Mouse (Mus musculus): ENCODE data around the gene Cntn1. TPM values are rescaled to one million over a fixed set of nuclear protein-coding genes. Genes with fewer than 3 reads are reported as not detected.

The Cntn1 gene
- polyA plus RNA-seq, 1 experiment: not detected

- peaks cover 2% of the 10 kb centered on the region for H3K27me3 ChIP-seq (ENCODE audit: control insufficient read depth, insufficient read depth, insufficient read length)
- H3K4me3 ChIP-seq (ENCODE audit: insufficient read depth, poor library complexity, severe bottlenecking): no peak overlapping the region
- H3ac ChIP-seq (ENCODE audit: control insufficient read depth, insufficient read length, low read depth): no peak overlapping the region
- no peaks in the 10 kb centered on the region for H3K79me2 ChIP-seq (ENCODE audit: control insufficient read depth, insufficient read depth)
- no peaks in the 10 kb centered on the region for H3K79me3 ChIP-seq (ENCODE audit: low read depth)
- TF ChIP-seq FOSL1 (IDR thresholded peaks at IDR 0.05; ENCODE audit: insufficient read depth, low read length, poor library complexity, severe bottlenecking): no peak
- no peak for TF ChIP-seq USF1 (IDR thresholded peaks at IDR 0.05; ENCODE audit: low read depth)
- TF ChIP-seq MYOD1 (IDR thresholded peaks at IDR 0.05; ENCODE audit: control insufficient read depth, insufficient read length, low read depth): no peak
- no peak for TF ChIP-seq MYOG (IDR thresholded peaks at IDR 0.05; ENCODE audit: control insufficient read depth, extremely low read depth, insufficient read length)
- no peak for TF ChIP-seq CEBPB (IDR thresholded peaks at IDR 0.05; ENCODE audit: low read depth)
- no peak for TF ChIP-seq CTCF (IDR thresholded peaks at IDR 0.05; ENCODE audit: control insufficient read depth, insufficient read depth, insufficient read length)
- TF ChIP-seq MAX (IDR thresholded peaks at IDR 0.05): no peak
- no peaks in the 10 kb centered on the region for H3K36me3 ChIP-seq (ENCODE audit: control insufficient read depth, insufficient read depth)
Observed at GRCm38 (mm10) chr15:92046042-92046441, 4.9 kb upstream of the Cntn1 start.

GRCm38 (mm10) chr15:92048031-92048430, 2.9 kb upstream of the Cntn1 start:
- no peaks in the 10 kb centered on the region for H3K36me3 ChIP-seq (ENCODE audit: control insufficient read depth, insufficient read depth)
- H3ac ChIP-seq (ENCODE audit: control insufficient read depth, insufficient read length, low read depth): no peak overlapping the region
- peaks cover 9% of the 10 kb centered on the region for H3K27me3 ChIP-seq (ENCODE audit: control insufficient read depth, insufficient read depth, insufficient read length)
- H3K4me3 ChIP-seq (ENCODE audit: insufficient read depth, poor library complexity, severe bottlenecking): no peak overlapping the region
- H3K79me2 ChIP-seq (ENCODE audit: control insufficient read depth, insufficient read depth): no peaks in the 10 kb centered on the region
- no peak for TF ChIP-seq MAX (IDR thresholded peaks at IDR 0.05)
- TF ChIP-seq USF1 (IDR thresholded peaks at IDR 0.05; ENCODE audit: low read depth): no peak
- no peak for TF ChIP-seq MYOG (IDR thresholded peaks at IDR 0.05; ENCODE audit: control insufficient read depth, extremely low read depth, insufficient read length)
- TF ChIP-seq CTCF (IDR thresholded peaks at IDR 0.05; ENCODE audit: control insufficient read depth, insufficient read depth, insufficient read length): no peak
- TF ChIP-seq MYOD1 (IDR thresholded peaks at IDR 0.05; ENCODE audit: control insufficient read depth, insufficient read length, low read depth): no peak
- TF ChIP-seq CEBPB (IDR thresholded peaks at IDR 0.05; ENCODE audit: low read depth): no peak
- no peak for TF ChIP-seq FOSL1 (IDR thresholded peaks at IDR 0.05; ENCODE audit: insufficient read depth, low read length, poor library complexity, severe bottlenecking)
- H3K79me3 ChIP-seq (ENCODE audit: low read depth): no peaks in the 10 kb centered on the region

- peaks cover 9% of the 10 kb centered on the region for H3K27me3 ChIP-seq (ENCODE audit: control insufficient read depth, insufficient read depth, insufficient read length)
- H3K4me3 ChIP-seq (ENCODE audit: insufficient read depth, poor library complexity, severe bottlenecking): no peak overlapping the region
Observed at GRCm38 (mm10) chr15:92048531-92048930, 2.4 kb upstream of the Cntn1 start.

GRCm38 (mm10) chr15:92051353-92052132, 578 bp downstream of the Cntn1 start:
- no peaks in the 10 kb centered on the region for H3K79me3 ChIP-seq (ENCODE audit: low read depth)
- H3ac ChIP-seq (ENCODE audit: control insufficient read depth, insufficient read length, low read depth): no peak overlapping the region
- H3K27me3 ChIP-seq (ENCODE audit: control insufficient read depth, insufficient read depth, insufficient read length): peaks cover 9% of the 10 kb centered on the region
- H3K36me3 ChIP-seq (ENCODE audit: control insufficient read depth, insufficient read depth): no peaks in the 10 kb centered on the region
- no peak for TF ChIP-seq FOSL1 (IDR thresholded peaks at IDR 0.05; ENCODE audit: insufficient read depth, low read length, poor library complexity, severe bottlenecking)
- TF ChIP-seq MAX (IDR thresholded peaks at IDR 0.05): no peak
- no peak for TF ChIP-seq CTCF (IDR thresholded peaks at IDR 0.05; ENCODE audit: control insufficient read depth, insufficient read depth, insufficient read length)
- no peak for TF ChIP-seq MYOD1 (IDR thresholded peaks at IDR 0.05; ENCODE audit: control insufficient read depth, insufficient read length, low read depth)
- no peak for TF ChIP-seq MYOG (IDR thresholded peaks at IDR 0.05; ENCODE audit: control insufficient read depth, extremely low read depth, insufficient read length)
- no peak for TF ChIP-seq CEBPB (IDR thresholded peaks at IDR 0.05; ENCODE audit: low read depth)
- TF ChIP-seq USF1 (IDR thresholded peaks at IDR 0.05; ENCODE audit: low read depth): no peak
- H3K79me2 ChIP-seq (ENCODE audit: control insufficient read depth, insufficient read depth): no peaks in the 10 kb centered on the region
- no peak overlapping the region for H3K4me3 ChIP-seq (ENCODE audit: insufficient read depth, poor library complexity, severe bottlenecking)

More at GRCm38 (mm10) chr15:92048531-92048930, 2.4 kb upstream of the Cntn1 start:
- Histone ChIP-seq H3K79me3 (ENCODE audit: low read depth) (no peaks in the 10 kb centered on the region), H3ac (ENCODE audit: control insufficient read depth, insufficient read length, low read depth) (no peak overlapping the region), H3K36me3 (ENCODE audit: control insufficient read depth, insufficient read depth) (no peaks in the 10 kb centered on the region), H3K79me2 (ENCODE audit: control insufficient read depth, insufficient read depth) (no peaks in the 10 kb centered on the region)
- TF ChIP-seq MAX (IDR thresholded peaks at IDR 0.05): no peak
- TF ChIP-seq MYOG (IDR thresholded peaks at IDR 0.05; ENCODE audit: control insufficient read depth, extremely low read depth, insufficient read length): no peak
- no peak for TF ChIP-seq FOSL1 (IDR thresholded peaks at IDR 0.05; ENCODE audit: insufficient read depth, low read length, poor library complexity, severe bottlenecking)
- no peak for TF ChIP-seq MYOD1 (IDR thresholded peaks at IDR 0.05; ENCODE audit: control insufficient read depth, insufficient read length, low read depth)
- TF ChIP-seq USF1 (IDR thresholded peaks at IDR 0.05; ENCODE audit: low read depth): no peak
- no peak for TF ChIP-seq CTCF (IDR thresholded peaks at IDR 0.05; ENCODE audit: control insufficient read depth, insufficient read depth, insufficient read length)

- no peak for TF ChIP-seq MAX (IDR thresholded peaks at IDR 0.05)
- TF ChIP-seq CTCF (IDR thresholded peaks at IDR 0.05; ENCODE audit: control insufficient read depth, insufficient read depth, insufficient read length): no peak
- no peak for TF ChIP-seq MYOG (IDR thresholded peaks at IDR 0.05; ENCODE audit: control insufficient read depth, extremely low read depth, insufficient read length)
- TF ChIP-seq MYOD1 (IDR thresholded peaks at IDR 0.05; ENCODE audit: control insufficient read depth, insufficient read length, low read depth): no peak
- no peak for TF ChIP-seq USF1 (IDR thresholded peaks at IDR 0.05; ENCODE audit: low read depth)
- TF ChIP-seq FOSL1 (IDR thresholded peaks at IDR 0.05; ENCODE audit: insufficient read depth, low read length, poor library complexity, severe bottlenecking): no peak
- TF ChIP-seq CEBPB (IDR thresholded peaks at IDR 0.05; ENCODE audit: low read depth): no peak
- Histone ChIP-seq H3ac (ENCODE audit: control insufficient read depth, insufficient read length, low read depth) (no peak overlapping the region), H3K27me3 (ENCODE audit: control insufficient read depth, insufficient read depth, insufficient read length) (peaks cover 9% of the 10 kb centered on the region), H3K4me3 (ENCODE audit: insufficient read depth, poor library complexity, severe bottlenecking) (no peak overlapping the region), H3K79me2 (ENCODE audit: control insufficient read depth, insufficient read depth) (no peaks in the 10 kb centered on the region), H3K79me3 (ENCODE audit: low read depth) (no peaks in the 10 kb centered on the region), H3K36me3 (ENCODE audit: control insufficient read depth, insufficient read depth) (no peaks in the 10 kb centered on the region)
Observed at GRCm38 (mm10) chr15:92052133-92052463, 1.1 kb downstream of the Cntn1 start.
